Mouse (Mus musculus) liver, adult 2 months (tissue): ENCODE measurements at regions not wholly inside any gene's neighbourhood (a gene's known extent, or its start where the extent isn't known, plus 50 kb on each side); places are given as distances from the start of the nearest gene placed in this dataset.

Source experiments
- CTCF ChIP-seq: fragments of 200-500 bp; IDR thresholded peaks from 2 replicates; pipeline ENCODE4 v1.5.1; 2011; ENCODE audit warnings: low read depth, low read length, control low read depth
- POLR2A ChIP-seq: fragments of 200-500 bp; IDR thresholded peaks from 2 replicates; pipeline ENCODE4 v1.6.1; 2011; ENCODE audit warnings: low read length, control low read depth; ENCODE audit not compliant: insufficient read depth; ENCODE audit errors: extremely low read depth

DNA sequence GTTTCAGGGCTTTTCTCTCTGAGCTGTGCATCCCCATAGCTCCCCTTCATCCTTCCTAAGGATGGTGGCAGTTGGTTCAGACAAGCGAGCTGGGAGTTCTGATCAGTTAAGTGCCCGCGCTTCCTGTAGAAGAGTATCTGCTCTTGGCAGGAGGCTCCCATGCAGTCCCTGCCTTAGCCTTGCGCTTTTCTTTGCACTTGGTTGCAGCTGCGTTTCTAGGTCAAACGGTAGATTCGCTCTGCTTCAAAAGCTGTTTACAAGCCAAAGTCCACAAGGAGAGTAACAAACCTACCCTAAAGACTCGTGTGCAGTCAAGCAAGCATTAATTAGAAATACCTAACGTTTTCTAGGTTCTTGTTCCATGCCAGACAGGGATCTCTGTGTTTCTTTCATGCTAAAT is 122.6 kb downstream of the Alg10b start:
- TF ChIP-seq POLR2A (no peak), CTCF (no peak)
